Mouse (Mus musculus): ENCODE measurements around the gene Zfp553.

Gene Zfp553

DNA sequence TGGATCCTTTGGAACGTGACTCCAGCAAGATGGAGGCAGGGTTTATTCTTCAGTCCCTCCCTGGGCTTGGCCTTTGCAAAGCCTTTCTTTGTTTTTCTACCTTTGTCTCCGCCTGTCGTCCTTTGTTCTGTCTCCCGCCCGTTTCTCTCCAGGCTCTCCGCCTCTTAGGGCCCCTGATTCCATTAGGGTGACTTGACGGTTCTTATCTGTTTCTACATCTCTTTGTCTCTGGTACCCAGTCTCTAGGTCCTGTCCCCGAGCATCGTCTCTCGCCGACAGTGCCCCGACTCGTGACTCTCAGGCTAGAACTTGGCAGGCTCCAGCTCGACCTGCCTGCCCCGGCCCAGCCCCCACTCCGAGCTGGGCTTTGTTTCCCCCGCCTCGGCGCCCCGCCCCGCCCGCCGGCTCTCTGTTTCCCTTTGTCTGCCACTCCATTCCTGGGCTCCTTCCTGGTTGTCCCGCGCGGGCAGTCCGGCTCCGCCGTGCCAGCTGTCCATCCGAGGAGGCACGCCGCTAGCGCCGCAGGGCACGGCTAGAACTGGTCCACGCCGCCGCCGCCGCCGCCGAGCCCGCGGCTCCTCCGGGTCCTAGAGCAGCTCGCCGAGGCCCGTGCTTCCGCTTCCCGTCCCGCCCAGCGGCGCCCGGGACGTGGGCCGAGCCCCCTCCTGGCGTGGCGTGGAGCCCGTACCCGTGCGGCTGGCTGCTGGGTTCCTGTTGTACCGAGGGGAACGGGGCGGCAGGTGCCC lies at the start of gene Zfp553, which contains the start of gene Sept1:
TSS of gene Zfp553 (plus strand) at position 440 of the 746 bp plus-strand sequence.
TSS of gene Sept1 (minus strand) at position 509 of the 746 bp plus-strand sequence.
- DNase-seq (ENCODE audit: low spot score) = no peak

- no peak for DNase-seq (ENCODE audit: low spot score)
These were observed 49.5 kb upstream of the Zfp553 start for GRCm38 (mm10) chr7:127183345-127183744.

DNA sequence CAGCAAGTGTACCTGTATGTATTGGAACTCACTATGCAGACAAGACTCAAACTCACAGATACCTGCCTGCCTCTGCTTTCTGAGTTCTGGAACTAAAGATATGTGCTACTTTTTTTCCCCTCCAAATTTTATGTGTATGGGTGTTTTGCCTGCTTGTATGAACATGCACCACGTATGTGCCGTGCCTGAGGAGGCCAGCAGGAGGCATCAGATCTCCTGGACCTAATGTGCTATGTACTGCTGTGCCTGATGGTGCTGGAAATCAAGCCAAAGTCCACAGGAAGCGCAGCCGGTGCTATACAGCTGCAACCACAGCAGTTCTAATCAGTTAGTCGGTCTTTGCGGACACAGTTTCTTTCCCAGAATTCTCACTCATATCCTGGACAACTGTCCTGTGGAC lies 49.0 kb upstream of the Zfp553 start:
- no peak for DNase-seq (ENCODE audit: low spot score)

DNA sequence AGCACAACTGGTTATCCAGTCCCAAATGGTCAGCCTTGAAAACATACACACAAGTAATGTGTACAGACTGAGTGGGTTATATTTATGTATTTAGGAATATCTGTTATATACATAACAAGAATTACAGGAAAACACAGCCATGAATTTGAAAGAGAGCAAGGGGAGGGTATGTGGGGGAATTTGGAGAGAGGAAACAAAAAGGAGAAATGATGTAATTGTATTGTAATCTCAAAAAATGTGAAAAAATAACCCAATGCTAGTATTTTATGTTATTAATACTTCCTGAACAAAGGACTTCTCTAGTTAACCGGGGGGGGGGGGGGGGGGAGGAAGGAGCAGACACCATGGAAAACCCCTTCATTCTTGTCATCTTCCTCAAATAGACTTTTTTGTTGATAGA lies 48.1 kb upstream of the Zfp553 start:
- DNase-seq (ENCODE audit: low spot score) = no peak

- no peak for DNase-seq (ENCODE audit: low spot score)
These were observed 47.3 kb upstream of the Zfp553 start for GRCm38 (mm10) chr7:127185601-127186000.

- DNase-seq (ENCODE audit: low spot score) = no peak
These were observed 45.5 kb upstream of the Zfp553 start for GRCm38 (mm10) chr7:127187351-127187750.

DNA sequence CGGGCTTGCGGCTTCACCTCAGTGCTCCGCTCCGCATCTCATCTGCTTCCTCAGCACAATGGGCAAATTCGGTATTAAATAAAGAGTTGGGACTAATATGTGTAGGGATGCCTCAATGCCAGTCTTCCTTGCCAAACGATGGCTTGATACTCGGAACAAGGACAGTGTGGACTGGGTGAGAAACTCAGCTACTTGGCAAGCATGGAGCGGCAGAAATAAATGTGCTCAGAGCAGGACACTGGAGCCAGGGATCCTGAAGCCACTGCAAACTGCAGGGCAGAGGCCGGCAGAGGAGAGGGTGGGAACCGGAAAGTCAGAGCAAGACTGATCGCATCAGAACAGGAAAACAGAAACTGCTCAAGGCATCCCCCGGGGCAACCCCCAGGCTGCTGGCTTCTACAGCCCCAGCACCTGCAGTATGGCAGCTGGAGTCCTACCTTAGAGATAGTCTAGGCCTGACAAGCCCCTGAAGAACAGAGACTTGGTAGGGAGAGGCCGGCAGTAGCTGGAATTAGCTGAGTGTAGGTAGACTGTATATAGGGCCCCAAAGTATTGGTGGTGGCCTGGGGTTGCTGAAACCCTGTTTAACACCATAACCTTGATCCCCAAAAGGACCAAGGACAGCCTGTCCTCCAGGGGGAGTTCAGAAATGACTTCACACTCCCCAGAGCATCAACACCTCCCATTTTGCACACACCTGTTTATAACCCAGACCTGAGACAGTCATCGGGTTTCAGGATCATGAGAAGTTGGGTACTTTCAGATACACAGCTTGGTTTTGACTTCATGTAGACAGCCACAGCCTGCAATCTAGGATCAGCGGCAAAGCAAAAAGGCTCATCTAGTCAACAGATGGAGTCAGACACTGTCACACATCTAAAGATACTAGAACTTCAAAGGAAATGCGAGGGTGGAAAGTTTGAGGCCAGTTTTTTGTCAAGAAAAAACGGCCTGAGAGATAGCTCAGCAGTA lies 44.3 kb upstream of the Zfp553 start:
- DNase-seq (ENCODE audit: low spot score) = no peak

DNA sequence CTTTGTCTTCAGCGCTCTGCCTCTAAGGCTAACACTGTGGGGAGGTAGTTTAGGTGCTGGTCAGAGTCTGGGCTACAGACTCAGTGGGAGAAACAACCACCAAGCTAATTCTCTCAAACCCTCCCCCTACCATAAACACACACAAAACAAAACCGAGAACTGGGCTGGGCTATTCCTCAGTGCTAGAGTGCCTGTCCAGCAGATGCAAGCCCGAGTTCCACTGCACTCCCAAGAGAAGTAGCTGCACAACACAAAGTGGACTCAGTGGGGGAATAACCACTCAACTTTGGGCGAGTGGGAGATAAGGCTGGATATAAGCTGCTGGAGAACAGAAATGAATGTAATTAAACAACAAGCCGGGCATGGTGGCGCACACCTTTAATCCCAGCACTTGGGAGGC lies 42.2 kb upstream of the Zfp553 start:
- DNase-seq (ENCODE audit: low spot score) = no peak

DNA sequence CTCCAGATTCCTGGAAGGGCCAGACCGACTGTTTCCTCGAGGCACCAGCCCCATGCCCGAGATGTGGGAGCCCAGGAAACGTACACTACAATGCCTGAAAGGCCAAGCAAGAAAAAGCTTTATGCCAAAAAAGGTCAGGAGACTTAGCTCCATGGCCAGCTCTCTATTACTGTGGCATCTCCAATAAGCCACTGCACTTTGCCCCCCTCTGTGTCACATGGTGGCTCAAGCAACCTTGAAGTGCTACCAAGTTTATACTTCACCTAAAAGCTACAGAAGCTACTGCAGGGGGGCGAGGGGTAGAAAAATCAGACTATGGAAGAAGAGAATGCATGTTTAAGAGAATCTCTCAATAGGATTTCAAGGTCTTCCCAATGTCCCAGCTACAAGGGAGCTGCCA lies 39.9 kb upstream of the Zfp553 start:
- DNase-seq (ENCODE audit: low spot score) = no peak

DNA sequence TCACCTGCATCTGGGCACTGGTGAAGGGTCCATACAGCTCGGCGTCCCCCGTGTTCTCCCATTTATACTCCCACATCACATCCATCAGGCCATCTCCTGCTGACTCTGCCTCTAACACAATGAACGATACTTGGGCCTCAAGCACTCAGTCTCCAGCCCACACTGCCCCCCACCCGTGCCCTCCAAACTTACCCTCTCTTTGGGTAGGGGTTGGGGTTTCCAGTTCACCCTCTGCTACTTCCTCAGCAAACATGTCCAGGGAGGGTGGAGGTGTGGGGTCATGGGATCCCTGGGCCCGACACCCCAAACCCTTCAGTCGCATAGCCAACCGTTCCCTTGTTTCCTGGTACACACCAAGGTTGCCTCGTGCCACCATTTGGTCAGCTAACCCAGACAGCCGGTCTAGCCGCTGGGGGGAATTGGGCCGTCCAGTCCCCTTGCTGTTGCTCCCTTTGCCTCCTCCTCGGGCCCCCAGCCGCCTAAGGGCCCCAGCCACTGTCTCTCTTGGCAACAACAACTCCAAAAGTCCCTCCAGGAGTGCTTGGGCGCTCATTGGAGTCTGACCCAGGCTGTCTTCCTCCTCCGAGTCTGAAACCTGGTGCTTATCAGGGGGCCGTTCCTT lies 38.7 kb upstream of the Zfp553 start:
- DNase-seq (ENCODE audit: low spot score) = no peak

GRCm38 (mm10) chr7:127194633-127195029 lies 38.2 kb upstream of the Zfp553 start:
- no peak for DNase-seq (ENCODE audit: low spot score)

GRCm38 (mm10) chr7:127195544-127196295 lies 37.1 kb upstream of the Zfp553 start, which contains the start of gene Cd2bp2:
Gene Cd2bp2 (minus strand): TSS chr7:127196050.
- DNase-seq (ENCODE audit: low spot score) = peak; percentile 91

DNA sequence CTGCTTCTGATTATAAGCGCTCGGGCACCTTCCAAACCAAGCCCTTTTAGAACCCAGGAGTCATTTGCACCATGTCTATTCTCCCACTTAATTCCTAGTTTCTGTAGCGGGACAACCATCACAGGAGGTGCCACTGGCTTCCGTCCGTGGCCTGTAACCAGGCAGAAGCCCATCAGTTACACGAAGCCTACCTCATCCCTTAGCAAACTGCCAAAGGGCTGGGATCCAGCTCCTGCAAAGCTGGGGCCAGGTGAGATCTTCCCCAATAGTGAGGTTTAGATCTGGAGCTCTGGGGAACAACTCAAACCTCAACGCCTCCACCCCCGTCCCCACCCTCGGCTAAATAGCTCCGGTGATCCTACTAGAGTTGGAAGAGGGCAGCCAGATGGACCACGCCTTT lies 36.4 kb upstream of the Zfp553 start:
- DNase-seq (ENCODE audit: low spot score) = no peak

DNA sequence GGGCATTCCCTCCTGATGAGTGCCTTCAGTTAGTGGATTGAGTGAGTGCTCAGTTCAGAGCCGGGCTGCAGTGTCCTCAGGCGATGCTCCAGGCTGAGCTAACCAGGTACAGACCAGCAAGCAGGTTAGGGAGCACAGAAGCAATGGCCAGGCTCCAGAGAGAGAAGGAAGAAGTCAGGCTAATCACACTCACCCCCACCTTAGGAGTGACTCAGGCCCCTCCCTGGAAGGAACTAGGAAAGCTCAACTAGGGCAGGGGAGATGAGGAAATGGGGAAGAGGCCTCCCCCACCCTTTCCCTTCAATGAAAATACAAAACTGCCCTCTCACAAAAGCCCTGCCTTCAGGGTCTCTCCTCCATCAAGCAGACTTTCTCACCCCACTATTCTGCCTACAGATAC lies 26.3 kb upstream of the Zfp553 start:
- DNase-seq (ENCODE audit: low spot score) = no peak

DNA sequence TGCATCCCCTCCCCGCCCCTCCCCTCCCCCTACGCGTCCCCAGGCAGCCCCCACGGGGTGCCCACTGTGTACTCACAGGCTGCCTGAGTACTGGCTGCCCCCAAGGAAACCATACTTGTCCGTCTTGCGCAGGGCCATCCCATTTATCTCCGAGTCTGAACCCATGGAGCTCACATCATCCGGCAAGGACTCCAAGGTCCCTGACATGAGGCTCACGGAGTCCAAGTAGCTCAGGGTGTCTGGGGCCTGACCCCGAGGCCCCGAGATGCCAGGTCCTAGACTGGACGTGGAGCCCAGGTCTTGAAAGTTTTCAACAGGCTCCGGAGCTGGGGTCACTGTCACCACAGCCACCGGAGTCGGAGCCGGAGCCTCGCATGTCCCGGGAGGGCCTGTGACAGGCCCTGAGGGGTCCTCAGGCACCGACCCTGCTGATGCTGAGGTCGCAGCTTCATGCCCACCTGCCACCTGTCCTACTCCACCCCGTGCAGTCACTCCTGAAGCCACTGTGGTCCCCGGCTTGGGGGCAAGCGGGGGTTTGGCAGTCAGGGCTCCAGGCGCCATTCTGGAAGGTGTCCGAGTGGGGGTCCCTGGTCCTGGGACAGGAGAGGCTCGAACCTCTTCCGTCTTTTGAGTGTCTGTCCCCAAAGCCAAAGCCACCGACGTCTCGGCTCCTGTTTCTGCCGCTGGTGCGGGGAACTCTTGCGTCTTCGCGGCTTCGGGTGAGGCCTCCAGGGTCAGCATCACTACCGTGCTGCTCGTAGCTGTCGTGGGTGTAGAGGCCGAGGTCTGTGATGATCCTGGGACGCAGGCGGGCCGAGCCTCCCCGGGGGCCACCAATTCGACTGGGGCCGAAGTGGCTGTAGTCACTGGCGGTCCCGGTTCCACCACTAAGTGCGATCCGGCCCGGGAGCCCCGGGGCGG lies 25.2 kb upstream of the Zfp553 start:
- DNase-seq (ENCODE audit: low spot score) = no peak

GRCm38 (mm10) chr7:127208295-127208552 lies 24.6 kb upstream of the Zfp553 start, which contains the start of gene Tbc1d10b:
Gene Tbc1d10b (minus strand): TSS chr7:127208468.
- DNase-seq (ENCODE audit: low spot score) = no peak

DNA sequence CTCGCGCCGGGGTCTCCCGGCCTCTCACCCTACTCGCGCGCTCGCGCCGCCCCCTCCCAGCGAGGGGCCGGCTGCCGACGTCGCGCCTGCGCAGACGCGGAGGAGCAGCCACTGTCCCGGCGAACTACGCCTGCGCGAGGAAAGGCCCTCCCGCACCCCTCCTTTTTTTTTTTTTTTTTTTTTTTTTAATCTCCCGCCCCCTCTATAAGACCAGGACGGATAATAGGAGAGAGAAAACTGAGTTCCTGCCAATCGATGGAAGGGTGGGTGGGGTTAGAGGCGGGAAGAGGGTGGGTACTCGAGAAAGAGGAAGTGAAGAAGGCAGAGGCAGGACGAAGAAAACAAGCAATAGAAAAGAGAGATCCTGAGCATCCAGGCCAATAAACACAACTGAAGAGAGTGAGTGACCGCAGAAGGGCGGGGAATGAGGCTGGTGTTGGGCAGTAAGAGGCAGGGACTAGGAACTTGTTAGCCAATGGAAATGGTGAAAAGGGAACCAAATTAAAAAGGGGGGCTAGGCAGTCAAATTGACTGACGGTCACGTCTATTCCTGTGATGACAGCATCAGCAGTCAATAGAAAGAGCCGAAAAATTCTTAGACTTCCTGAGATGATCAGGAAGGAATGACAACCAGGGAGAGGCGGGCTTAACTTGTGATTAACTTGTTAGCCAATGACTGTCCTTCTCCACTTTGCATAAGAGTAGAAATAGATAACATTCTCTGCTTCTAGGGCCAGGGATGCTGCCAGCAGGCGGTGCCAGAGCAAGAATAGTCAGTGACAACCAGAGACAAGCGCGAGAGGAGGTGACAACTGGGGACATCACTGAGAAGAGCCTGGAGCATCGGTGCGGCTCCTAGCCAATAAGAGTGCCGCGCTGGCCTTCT lies 24.1 kb upstream of the Zfp553 start, which contains the start of gene Mylpf:
TSS of gene Mylpf (plus strand) at position 338 of the 886 bp plus-strand sequence.
- DNase-seq (ENCODE audit: low spot score) = peak; percentile 96

DNA sequence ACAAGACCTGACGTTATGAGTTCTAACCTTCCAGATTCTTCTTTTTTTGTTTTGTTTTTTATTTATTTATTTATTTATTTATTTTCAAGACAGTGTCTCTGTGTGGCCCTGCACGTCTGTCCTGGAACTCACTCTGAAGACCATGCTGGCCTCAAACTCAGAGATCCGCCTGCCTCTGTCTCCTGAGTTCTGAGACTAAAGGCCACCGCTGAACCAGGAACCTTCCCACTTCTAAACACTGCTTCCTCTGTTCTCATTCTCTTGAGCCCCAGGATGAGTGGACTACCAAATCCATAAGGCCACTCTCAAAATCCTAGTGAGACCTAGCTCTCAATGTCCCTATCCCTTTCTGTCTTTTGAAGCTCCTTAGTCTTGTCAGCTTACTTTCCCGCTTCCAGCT lies 23.0 kb upstream of the Zfp553 start:
- DNase-seq (ENCODE audit: low spot score) = no peak

DNA sequence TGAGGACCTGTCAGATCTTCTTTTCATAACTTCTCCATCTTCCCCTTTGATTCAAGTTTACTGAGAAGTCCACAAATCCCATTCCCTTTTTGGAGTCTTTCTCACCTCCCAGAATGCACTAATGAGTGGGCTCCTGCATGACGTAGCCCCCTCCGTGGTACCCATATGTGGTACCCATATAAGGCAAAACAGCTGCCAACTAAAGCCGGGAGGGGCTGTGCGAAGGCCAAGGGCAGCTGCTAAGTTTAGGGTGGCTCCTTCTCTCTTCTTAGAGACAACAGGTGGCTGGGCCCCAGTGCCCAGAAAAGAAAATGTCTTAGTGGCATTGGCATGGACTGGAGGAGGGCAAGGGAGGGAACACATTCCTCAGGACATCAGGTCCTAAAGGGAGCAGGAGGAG lies 22.6 kb upstream of the Zfp553 start:
- no peak for DNase-seq (ENCODE audit: low spot score)

Measured in layer of hippocampus, adult 9-10 months (tissue).